Mouse (Mus musculus): ENCODE measurements around the gene Dhcr7.

Gene Dhcr7

DNA sequence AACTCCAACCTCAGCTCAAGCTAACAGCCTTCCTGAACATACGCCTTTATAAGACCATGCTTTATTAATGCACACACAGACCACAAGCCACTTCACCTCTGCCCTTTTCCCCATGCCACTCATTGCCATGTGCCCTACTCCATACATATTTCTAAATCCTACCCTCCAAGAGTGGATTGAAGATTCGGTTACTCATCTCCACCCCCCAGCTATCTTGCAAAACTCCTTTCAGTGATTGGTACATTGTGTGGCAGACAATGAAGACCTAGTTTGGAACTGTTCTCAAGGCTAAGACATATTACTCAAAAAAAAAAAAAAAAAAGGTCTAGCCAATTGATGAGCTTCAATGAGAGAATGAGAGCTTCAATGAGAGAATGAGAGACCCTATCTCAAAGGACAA is 4.0 kb downstream of the Dhcr7 start:
- H3K4me1 ChIP-seq (replicated peaks; ENCODE audit: low read depth, low read length) = peaks cover 33% of the 10 kb centered on the region
- no peaks in the 10 kb centered on the region for H3K9me3 ChIP-seq (ENCODE audit: low read length)
- H3K4me3 ChIP-seq (replicated peaks; ENCODE audit: low read length) = no peak overlapping the region
- H3K27me3 ChIP-seq (ENCODE audit: insufficient read depth, low read length) = no peaks in the 10 kb centered on the region
- no peak for TF ChIP-seq CTCF (conservative IDR thresholded peaks at IDR 0.05; ENCODE audit: low read length)
- no peak for TF ChIP-seq POU5F1 (IDR thresholded peaks at IDR 0.05; ENCODE audit: borderline replicate concordance, low read length)
- TF ChIP-seq NANOG (IDR thresholded peaks at IDR 0.05; ENCODE audit: borderline replicate concordance, low read length) = no peak
- H3K36me3 ChIP-seq (ENCODE audit: insufficient read depth, low read length) = peaks cover 9% of the 10 kb centered on the region

DNA sequence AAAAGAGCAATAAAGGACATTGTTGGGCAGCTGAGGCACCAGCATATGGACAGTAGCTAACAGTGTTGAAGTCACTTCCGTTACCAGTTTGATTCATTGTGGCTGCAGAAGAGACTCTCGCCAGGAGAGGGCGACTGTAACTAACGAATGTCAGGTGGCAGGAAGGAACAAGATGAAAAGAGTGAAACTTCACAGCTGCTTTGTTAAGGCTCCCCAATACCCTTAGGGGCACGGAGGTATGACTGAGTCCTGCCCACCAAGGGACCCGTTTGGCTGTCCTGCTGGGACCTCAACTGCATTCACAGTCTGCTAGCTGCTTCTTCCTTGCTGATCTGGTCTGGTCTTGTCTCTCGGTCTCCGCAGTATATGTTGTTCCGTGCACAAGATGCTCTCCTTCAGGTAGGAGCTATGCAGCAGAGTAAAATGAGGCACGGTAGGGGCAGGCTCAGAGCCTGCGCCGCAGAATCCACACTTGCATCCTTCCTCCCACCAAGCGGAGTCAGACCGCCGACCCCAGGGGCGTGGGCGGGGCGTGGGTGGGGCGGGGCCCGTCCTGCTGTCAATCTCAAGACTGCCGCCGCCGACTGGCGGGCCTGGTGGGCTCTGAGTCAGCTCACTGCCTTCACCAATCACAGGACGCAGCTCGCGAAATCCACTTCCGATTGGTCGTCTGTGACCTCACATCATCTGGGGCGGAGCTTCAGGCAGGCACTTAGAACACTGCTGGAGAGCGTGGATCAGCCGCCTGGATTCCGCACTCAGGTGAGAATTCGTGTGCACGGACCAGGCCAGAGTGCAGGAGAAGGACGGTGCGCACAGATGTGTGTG is 6.8 kb downstream of the Dhcr7 start:
- H3K9me3 ChIP-seq (ENCODE audit: low read length) = no peaks in the 10 kb centered on the region
- no peak for TF ChIP-seq POU5F1 (IDR thresholded peaks at IDR 0.05; ENCODE audit: borderline replicate concordance, low read length)
- TF ChIP-seq CTCF (conservative IDR thresholded peaks at IDR 0.05; ENCODE audit: low read length) = peak; percentile 73
- no peaks in the 10 kb centered on the region for H3K27me3 ChIP-seq (ENCODE audit: insufficient read depth, low read length)
- H3K4me3 ChIP-seq (replicated peaks; ENCODE audit: low read length) = peak overlapping the region; percentile 88
- H3K4me1 ChIP-seq (replicated peaks; ENCODE audit: low read depth, low read length) = peaks cover 45% of the 10 kb centered on the region
- H3K36me3 ChIP-seq (ENCODE audit: insufficient read depth, low read length) = peaks cover 36% of the 10 kb centered on the region

DNA sequence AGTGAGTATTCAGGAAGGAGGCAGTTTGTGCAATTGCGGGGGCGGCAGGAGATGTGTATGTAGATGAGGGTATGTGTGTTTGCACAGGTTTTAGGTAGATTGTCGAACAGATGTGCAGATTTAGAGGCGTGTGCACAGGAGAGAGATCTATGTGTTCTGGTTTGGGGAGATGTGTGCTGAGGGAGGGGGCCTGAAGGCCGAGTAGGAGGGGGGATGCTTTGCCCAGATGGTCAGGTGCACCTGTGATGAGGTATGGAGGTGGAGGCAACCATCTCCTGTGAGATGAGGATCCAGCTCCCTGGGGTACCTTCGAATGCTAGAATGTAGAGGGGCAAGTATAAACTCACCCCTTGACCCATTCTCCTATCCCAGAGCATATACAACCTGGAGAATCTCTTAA is 7.5 kb downstream of the Dhcr7 start:
- TF ChIP-seq POU5F1 (IDR thresholded peaks at IDR 0.05; ENCODE audit: borderline replicate concordance, low read length) (no peak), NANOG (IDR thresholded peaks at IDR 0.05; ENCODE audit: borderline replicate concordance, low read length) (no peak), CTCF (conservative IDR thresholded peaks at IDR 0.05; ENCODE audit: low read length) (no peak)
- Histone ChIP-seq H3K9me3 (ENCODE audit: low read length) (no peaks in the 10 kb centered on the region), H3K36me3 (ENCODE audit: insufficient read depth, low read length) (peaks cover 43% of the 10 kb centered on the region), H3K4me1 (replicated peaks; ENCODE audit: low read depth, low read length) (peaks cover 52% of the 10 kb centered on the region), H3K27me3 (ENCODE audit: insufficient read depth, low read length) (no peaks in the 10 kb centered on the region), H3K4me3 (replicated peaks; ENCODE audit: low read length) (peak overlapping the region; percentile 88)

DNA sequence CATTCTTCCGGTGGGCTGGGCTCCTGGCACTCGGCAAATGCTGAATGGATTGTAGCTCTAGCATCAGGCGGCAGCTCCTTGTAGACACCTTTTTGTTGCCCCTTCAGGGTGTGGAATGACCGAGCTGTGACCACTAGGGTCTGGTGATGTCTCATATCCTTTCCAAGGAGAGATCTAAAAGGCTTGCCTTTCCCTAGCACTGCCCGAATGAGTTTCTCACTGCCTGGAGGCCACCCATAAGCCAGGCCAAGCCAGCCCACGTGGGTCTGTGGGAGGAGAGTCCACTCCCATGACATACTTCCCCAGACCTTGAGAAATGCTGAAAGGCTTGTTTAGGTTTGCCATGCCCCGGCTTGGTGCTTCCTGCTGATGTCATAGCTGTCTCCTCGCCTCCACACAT is 9.3 kb downstream of the Dhcr7 start:
- Histone ChIP-seq H3K4me1 (replicated peaks; ENCODE audit: low read depth, low read length) (peaks cover 64% of the 10 kb centered on the region), H3K4me3 (replicated peaks; ENCODE audit: low read length) (no peak overlapping the region), H3K27me3 (ENCODE audit: insufficient read depth, low read length) (no peaks in the 10 kb centered on the region), H3K36me3 (ENCODE audit: insufficient read depth, low read length) (peaks cover 61% of the 10 kb centered on the region), H3K9me3 (ENCODE audit: low read length) (no peaks in the 10 kb centered on the region)
- TF ChIP-seq CTCF (conservative IDR thresholded peaks at IDR 0.05; ENCODE audit: low read length) (no peak), NANOG (IDR thresholded peaks at IDR 0.05; ENCODE audit: borderline replicate concordance, low read length) (no peak), POU5F1 (IDR thresholded peaks at IDR 0.05; ENCODE audit: borderline replicate concordance, low read length) (no peak)

DNA sequence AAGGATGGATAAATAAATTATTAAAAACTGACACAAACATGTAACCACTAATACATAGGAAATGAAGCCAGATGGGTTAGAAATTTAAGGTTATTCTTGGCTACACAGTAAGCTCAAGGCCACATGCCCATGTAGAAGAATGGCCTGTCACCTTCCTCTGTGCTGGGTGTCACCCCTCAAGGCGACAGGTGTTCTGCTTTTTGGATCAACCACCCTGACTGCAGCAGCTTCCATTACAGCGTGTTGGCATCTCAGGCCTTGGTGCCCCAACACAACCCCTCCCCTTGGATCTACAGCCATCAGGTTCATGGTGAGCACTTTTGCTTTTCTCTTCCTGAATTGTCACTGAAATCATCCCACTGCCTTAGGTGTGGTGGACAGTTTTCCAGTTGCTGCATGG is 9.7 kb downstream of the Dhcr7 start:
- Histone ChIP-seq H3K4me3 (replicated peaks; ENCODE audit: low read length) (no peak overlapping the region), H3K27me3 (ENCODE audit: insufficient read depth, low read length) (no peaks in the 10 kb centered on the region), H3K9me3 (ENCODE audit: low read length) (no peaks in the 10 kb centered on the region), H3K4me1 (replicated peaks; ENCODE audit: low read depth, low read length) (peaks cover 64% of the 10 kb centered on the region), H3K36me3 (ENCODE audit: insufficient read depth, low read length) (peaks cover 65% of the 10 kb centered on the region)
- TF ChIP-seq POU5F1 (IDR thresholded peaks at IDR 0.05; ENCODE audit: borderline replicate concordance, low read length) = no peak
- TF ChIP-seq NANOG (IDR thresholded peaks at IDR 0.05; ENCODE audit: borderline replicate concordance, low read length) = no peak
- no peak for TF ChIP-seq CTCF (conservative IDR thresholded peaks at IDR 0.05; ENCODE audit: low read length)

DNA sequence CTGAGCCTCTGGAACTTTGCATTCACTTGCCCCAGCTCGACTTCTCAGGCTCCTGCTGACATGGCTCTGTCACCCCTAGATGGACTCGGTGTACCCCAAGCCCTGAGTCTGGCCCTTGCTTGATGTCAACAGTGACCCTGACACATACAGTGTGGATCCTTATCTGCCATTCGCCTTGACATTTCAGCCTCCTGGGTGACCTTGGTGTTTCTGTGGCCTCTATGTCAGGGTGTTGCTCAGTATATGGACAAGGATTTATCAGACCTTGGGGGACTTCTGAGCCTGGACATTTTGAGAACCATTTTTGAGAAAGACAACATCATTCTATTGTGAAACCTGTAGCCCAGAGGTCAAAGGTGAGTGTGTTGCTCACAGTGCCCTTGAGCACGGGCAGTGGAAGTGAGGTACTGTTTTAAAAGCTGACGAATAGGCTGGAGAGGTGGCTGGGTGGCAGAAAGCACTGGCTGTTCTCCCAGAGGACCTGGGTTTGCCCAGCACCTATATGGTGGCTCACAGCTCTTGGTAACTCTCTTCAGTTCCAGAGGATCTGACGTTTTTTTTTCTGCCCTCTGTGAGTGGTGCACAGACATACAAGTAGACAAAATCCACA is 10.7 kb downstream of the Dhcr7 start:
- no peaks in the 10 kb centered on the region for H3K9me3 ChIP-seq (ENCODE audit: low read length)
- peaks cover 74% of the 10 kb centered on the region for H3K4me1 ChIP-seq (replicated peaks; ENCODE audit: low read depth, low read length)
- no peak overlapping the region for H3K4me3 ChIP-seq (replicated peaks; ENCODE audit: low read length)
- H3K36me3 ChIP-seq (ENCODE audit: insufficient read depth, low read length) = peaks cover 76% of the 10 kb centered on the region
- TF ChIP-seq NANOG (IDR thresholded peaks at IDR 0.05; ENCODE audit: borderline replicate concordance, low read length) (no peak), POU5F1 (IDR thresholded peaks at IDR 0.05; ENCODE audit: borderline replicate concordance, low read length) (no peak), CTCF (conservative IDR thresholded peaks at IDR 0.05; ENCODE audit: low read length) (no peak)
- no peaks in the 10 kb centered on the region for H3K27me3 ChIP-seq (ENCODE audit: insufficient read depth, low read length)

DNA sequence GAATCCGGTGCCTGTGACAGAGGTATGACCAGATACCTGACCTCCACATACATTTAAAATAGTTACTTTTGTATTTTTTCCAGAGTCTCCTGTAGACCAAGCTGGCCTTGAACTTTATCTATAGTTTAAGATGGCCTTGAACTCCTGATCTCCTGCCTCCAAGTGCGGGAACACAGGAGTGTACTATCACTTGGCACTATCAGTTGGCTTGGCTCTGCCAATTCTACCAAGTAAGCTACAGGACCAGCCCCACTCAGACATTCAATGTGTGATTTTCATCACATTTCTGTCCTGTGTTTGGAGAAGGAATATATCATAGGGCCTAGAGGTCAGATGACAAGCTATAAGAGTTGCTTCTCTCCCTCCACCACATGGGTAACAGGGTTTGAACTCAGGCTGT is 11.4 kb downstream of the Dhcr7 start:
- peaks cover 81% of the 10 kb centered on the region for H3K36me3 ChIP-seq (ENCODE audit: insufficient read depth, low read length)

DNA sequence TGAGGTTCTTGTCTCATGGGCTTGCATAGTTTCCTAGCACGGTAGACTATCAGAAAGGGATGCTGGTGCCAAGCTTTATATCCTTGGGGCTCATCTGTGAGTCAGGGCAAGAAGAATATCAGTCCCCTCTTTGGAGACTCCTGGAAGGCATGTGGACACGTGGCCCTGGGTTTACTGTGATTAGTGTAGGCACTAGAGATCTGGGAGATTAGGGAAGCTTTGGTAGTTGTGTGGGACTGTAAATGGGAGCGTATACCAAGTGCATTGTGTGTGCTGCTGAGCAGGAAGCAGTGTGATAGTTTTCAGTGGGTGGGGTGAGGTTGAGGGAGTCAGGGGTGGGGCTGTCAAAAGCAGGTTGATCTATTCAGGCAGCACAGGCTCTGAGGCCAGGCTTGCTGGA is 12.0 kb downstream of the Dhcr7 start:
- Histone ChIP-seq H3K27me3 (ENCODE audit: insufficient read depth, low read length) (no peaks in the 10 kb centered on the region), H3K4me3 (replicated peaks; ENCODE audit: low read length) (no peak overlapping the region), H3K36me3 (ENCODE audit: insufficient read depth, low read length) (peaks cover 88% of the 10 kb centered on the region), H3K4me1 (replicated peaks; ENCODE audit: low read depth, low read length) (peaks cover 69% of the 10 kb centered on the region), H3K9me3 (ENCODE audit: low read length) (no peaks in the 10 kb centered on the region)
- TF ChIP-seq POU5F1 (IDR thresholded peaks at IDR 0.05; ENCODE audit: borderline replicate concordance, low read length) (no peak), NANOG (IDR thresholded peaks at IDR 0.05; ENCODE audit: borderline replicate concordance, low read length) (no peak), CTCF (conservative IDR thresholded peaks at IDR 0.05; ENCODE audit: low read length) (no peak)

More for the DNA sequence above, 11.4 kb downstream of the Dhcr7 start:
- no peaks in the 10 kb centered on the region for H3K9me3 ChIP-seq (ENCODE audit: low read length)
- peaks cover 69% of the 10 kb centered on the region for H3K4me1 ChIP-seq (replicated peaks; ENCODE audit: low read depth, low read length)
- TF ChIP-seq CTCF (conservative IDR thresholded peaks at IDR 0.05; ENCODE audit: low read length) (no peak), NANOG (IDR thresholded peaks at IDR 0.05; ENCODE audit: borderline replicate concordance, low read length) (no peak), POU5F1 (IDR thresholded peaks at IDR 0.05; ENCODE audit: borderline replicate concordance, low read length) (no peak)
- H3K27me3 ChIP-seq (ENCODE audit: insufficient read depth, low read length) = no peaks in the 10 kb centered on the region
- H3K4me3 ChIP-seq (replicated peaks; ENCODE audit: low read length) = no peak overlapping the region
